Mouse (Mus musculus): ENCODE data around the gene Atoh8. TPM values are rescaled to one million over a fixed set of nuclear protein-coding genes. Genes with fewer than 3 reads are reported as not detected.
A peak's percentile ranks its signal among the peaks of the same experiment; 100 is the strongest.

The Atoh8 gene
- 10 to 100 TPM in 1 of 2 experiments, 1 to 10 TPM in 1; 8.8 to 10.7 TPM for total RNA-seq (2021)
- long read RNA-seq, experiment 1, transcript Atoh8-201 (3 exons, 2,355 nt) = major isoform, 17 of 19 reads
- long read RNA-seq, experiment 1, partial matches to known transcripts = 1 of 19 reads
- long read RNA-seq, experiment 1, other reads (novel, unspliced or antisense) = 1 of 19 reads
- long read RNA-seq, experiment 2, transcript Atoh8-201 (3 exons, 2,355 nt) = major isoform, 16 of 16 reads
- long read RNA-seq, experiment 2, partial matches to known transcripts = 0 of 16 reads
- long read RNA-seq, experiment 2, other reads (novel, unspliced or antisense) = 0 of 16 reads

DNA sequence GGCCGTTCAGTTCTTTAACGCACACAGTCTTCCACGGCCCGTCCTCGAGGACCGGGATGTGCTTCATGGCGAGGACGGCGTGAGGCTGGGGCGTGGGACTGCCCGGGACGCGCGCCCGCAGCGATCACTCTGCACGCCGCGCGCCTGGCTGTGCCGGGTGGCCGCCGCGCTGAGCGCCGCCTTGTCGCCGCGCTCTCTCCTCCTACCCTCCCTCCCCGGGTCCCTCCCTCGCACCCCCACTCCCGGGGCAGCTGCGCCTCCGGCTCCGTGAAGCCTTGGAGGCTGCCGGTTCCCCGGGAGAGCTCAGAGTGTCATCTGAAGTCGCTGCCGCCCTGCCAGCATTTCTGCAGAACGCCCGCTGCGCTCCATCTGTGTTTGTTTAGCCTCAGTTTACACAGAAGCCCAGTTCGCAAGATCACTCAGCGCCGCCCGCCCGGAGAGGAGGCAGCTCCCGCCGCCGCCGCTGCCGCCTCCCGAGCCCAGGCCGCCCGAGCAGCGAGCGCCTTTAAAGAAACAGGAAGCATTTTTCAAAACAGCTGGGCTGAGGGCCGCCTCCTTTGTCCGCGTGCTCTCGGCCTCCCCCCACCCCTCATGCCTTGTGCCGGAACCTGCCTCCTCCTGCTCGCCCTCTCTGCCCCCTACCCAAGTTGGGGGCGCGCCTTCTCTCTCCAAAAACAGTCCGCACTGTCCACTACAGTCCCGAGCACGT, at the start of gene Atoh8:
Gene Atoh8, minus strand, starts transcription at position 480 of the 709 bp plus-strand sequence.
- peak; percentile 50 to 71 for DNase-seq (ENCODE audit: low spot score in 2 of 2)

DNA sequence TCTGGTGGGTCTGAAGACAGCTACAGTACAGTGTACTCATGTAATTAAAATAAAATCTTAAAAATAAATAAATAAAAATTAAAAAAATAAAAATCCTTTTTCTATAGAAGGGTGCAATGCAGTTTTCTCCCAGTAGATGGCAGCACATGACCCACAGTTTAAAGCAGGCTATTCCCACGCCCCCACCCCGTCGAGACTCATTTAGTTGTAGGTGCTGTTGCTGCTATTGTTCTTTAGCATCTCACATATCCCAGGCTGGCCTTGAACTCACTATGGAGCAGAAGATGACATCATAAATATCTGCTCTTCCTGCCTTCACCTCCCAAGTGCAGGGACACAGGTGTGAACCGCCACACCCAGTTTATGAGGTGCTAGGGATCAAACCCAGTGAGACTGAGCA, 48.5 kb upstream of the Atoh8 start:
- DNase-seq (ENCODE audit: low spot score in 2 of 2) = peak in 1 of 2 experiments; percentile 51

DNA sequence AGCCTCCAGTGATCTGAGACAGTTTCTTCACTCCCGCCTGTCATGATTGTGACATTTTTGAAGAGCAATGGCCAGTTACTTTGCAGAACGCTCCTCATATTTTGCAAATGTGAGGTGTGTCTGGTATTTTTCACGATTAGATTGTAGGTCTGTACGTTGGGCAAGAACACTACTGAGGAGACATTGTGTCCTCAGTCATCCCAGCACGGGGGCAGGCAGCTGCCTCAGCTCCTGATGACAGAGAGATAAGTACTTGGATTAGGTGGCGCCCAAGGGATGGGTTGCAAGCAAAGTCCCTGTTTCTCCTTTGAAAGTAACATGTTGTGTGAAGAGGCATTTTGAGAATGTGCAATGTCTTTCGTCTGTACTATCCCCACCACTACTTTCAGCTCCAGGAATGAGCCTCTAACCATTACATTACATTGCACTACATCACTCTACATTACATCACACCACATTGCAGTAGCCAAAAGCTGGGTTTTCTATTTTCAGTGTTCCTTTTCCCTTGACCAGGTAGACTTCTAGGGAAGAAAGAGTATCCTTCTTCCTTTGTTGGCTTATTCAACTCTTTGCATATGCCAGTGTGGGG, 45.1 kb upstream of the Atoh8 start:
- DNase-seq (ENCODE audit: low spot score in 2 of 2) = no peak

DNA sequence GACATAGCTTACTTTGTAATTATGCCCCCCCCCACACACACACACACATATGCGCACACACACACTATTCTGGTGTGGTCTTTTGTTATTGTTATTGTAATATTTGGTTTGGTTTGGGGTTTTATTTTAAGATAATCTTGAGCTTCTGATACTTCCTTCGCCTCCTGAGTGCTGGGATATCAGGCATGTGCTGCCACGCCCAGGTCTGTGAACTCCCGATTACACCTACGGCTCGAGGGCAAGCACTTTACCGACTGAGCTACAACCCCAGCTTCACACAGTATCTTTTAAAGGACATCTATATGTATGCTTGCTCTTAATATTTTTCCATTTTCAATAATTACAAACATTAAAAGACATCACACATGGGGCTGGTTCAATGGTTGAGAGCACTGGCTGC, 44.1 kb upstream of the Atoh8 start:
- DNase-seq (ENCODE audit: low spot score in 2 of 2) = no peak

DNA sequence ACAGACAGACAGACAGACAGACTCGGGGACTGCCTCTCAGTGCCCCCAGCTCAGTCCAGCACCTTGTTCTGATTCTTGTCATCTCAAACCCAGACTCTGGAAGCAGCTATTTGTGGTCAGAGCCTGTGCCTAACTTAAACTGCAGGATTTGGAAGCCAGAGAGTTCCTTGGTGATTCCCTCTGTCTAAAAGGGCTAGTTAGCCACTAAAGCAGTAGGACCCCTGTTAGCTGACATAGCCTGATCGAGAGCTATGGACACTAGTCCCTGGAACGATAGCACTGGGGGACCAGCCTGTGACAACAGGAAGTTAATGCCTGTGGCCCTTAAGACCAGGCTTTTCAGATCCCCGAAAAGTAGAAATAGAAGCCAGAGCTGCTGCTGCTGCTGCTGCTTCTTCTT, 43.5 kb upstream of the Atoh8 start:
- DNase-seq (ENCODE audit: low spot score in 2 of 2) = no peak

DNA sequence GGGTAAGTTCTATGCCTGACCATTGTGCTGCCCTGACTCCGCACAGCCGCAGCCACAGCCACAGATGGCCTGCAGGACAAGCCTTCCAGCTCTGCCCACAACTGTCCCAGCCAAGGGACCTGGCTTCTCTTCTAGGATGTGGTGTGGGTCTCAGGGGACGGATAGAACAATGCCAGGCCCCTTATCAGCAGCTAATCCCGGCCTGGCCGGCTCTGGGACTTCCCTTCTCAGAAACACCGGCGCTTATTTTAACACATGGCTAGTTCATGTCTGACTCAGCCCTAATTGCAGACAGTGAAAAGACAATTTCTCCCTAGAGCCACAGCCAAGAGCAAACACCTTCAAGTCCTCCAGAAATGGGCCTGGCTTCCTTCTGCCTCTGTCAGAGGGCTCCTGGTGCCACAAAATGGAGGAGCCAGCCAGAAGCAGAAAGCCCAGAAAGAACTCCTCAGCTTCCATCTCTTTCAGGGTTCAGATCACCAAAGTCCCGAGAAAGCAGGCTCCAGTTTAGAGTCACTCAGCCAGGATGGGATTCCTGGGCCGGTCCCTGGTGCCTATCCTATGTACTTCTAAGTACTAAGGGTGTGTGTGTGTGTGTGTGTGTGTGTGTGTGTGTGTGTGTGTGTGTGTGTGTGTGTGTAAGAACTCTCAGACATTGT, 42.3 kb upstream of the Atoh8 start:
- DNase-seq (ENCODE audit: low spot score in 2 of 2) = no peak

DNA sequence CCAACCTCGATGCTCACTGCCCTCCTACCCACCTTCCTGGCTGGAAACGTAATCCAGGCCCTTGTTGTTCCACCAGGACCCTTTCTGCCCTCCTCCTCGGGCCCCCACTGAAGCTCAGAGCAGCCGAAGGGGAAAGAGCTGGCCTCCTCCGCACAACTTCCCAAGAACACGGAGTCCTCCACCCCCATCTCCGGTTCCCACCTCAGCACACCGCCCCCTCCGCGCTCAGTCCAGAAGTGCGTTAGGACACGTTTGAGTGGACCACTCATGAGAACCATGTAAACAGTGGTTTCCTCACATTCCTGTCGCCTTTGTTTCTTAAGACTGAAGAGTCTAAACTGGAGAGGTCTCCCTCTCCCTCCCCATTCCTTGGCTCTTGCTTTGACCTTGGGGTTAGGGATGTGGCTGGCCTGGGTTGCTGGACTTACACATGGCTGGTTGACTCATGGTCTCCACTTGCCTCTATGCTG, 41.6 kb upstream of the Atoh8 start:
- DNase-seq (ENCODE audit: low spot score in 2 of 2) = no peak

DNA sequence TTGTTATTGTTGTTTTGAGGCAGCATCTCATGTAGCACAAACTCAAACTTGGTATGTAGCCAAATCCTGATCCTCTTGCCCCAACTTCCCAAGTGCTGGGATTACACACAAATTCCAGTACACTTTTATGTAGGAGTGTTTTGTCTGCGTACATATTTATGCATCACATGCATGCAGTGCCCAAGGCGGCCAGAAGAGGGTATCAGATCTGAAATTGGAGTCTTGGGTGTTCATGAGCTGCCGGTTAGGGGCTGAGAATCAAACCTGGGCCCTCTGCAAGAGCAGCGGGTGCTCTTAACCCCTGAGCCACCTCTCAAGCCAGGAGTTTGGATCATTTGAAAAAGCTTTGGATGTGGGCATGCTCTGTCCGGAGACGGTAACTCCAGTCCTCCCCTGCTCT, 40.8 kb upstream of the Atoh8 start:
- no peak for DNase-seq (ENCODE audit: low spot score in 2 of 2)

DNA sequence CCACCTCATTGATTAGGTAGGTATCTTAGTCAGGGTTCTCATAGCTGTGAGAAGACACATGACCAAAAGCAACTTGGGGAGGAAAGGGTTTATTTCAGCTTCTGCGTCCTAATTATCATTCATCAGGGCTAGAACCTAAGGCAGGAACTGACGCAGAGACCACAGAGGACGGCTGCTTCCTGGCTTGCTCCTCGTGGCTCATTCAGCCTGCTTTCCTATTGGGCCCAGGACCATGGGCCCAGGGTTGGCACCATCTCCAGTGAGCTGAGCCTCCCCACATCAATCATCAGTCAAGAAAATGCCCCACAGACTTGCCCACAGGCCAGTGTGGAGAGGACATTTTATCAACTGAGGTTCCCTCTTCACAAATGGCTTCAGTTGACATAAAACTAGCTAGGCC, 40.1 kb upstream of the Atoh8 start:
- no peak for DNase-seq (ENCODE audit: low spot score in 2 of 2)

DNA sequence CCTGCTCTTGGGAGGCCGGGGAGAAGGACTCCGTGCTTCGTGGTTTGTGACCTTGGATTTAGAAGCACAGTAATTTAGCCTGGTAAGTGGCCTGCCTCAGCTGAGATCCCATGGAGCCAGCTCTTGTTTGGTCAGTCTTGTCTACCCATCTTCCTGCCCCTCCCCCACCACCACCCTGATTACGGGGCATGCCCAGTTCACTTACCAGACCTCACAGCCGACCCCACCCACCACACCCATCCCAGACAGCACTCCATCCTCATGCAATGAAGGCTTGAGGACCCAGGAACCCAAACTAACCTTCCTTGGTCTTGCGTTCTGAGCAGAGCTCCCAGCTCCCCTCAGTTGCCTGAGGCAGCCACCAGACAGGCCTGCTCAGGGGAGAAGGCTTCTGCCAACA, 37.8 kb upstream of the Atoh8 start:
- no peak for DNase-seq (ENCODE audit: low spot score in 2 of 2)

DNA sequence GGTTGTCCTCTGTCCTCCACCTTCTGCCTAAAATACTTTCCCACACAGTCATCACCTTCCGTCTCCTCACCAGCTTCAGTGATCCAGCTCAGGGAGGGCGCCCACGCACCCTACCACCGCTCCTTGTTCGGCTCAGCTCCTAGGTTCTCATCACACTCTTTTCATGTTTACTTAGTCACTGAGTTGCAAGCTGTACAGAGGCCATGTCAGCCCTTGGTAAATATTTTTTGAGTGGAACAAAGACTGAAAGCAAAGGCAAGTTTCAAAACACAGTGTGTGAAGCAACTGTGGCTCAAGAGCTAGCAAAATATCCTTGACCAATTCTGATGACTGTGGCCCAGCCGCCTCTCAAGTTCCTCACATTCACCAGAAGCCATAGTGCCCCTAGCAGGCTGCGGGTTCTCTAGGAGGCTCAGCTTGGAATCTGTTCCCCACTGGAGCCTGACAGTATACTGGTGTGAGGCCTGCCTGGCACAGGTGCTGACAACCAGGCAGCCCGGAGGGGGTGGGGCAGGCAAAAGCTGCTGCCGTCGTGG, 36.9 kb upstream of the Atoh8 start:
- no peak for DNase-seq (ENCODE audit: low spot score in 2 of 2)

DNA sequence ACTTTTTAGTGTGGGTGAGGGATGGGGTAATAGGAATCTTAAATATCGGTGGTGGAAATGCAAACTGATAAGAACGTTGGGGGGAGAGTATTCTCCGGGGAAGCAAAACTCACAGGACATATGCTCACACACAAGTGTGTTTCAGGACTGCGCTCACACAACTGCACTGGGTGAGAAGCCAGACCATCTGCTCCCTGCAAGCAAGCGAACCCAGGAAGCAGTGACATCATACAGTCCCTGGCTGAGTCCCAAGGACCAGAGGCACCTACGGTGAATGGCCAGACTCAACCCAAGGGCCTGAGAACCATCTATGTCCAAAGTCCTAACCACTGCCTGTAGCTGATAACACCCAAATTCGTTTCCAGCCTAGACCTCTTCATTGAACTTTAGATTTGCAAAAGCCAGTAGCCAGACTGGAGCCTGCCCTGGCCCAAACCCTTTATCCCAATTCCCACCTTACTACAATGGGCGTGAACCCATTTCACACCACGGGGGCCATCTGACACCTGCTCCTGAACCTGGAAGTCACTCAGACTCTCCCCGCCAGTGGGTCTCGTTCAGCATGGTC, 35.7 kb upstream of the Atoh8 start:
- DNase-seq (ENCODE audit: low spot score in 2 of 2) = no peak

DNA sequence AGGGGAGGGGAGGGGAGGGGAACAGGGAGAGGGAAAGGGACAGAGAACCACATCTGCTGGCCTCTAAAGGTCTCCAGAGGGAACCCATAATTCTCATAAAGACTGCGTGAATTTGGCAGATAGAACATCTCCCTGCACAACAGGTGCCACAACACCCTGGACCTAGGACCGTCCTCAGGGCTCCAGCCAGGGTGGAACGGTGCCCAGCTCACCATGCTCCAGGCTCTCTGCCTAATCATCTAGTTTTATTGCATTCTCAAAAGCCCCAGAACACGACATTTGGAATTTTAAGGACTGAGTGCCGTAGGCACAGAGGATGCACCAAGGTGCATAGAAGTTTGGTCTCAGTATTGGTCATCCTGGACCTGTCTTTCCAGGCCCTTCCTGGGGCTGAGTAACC, 34.9 kb upstream of the Atoh8 start:
- DNase-seq (ENCODE audit: low spot score in 2 of 2) = no peak

DNA sequence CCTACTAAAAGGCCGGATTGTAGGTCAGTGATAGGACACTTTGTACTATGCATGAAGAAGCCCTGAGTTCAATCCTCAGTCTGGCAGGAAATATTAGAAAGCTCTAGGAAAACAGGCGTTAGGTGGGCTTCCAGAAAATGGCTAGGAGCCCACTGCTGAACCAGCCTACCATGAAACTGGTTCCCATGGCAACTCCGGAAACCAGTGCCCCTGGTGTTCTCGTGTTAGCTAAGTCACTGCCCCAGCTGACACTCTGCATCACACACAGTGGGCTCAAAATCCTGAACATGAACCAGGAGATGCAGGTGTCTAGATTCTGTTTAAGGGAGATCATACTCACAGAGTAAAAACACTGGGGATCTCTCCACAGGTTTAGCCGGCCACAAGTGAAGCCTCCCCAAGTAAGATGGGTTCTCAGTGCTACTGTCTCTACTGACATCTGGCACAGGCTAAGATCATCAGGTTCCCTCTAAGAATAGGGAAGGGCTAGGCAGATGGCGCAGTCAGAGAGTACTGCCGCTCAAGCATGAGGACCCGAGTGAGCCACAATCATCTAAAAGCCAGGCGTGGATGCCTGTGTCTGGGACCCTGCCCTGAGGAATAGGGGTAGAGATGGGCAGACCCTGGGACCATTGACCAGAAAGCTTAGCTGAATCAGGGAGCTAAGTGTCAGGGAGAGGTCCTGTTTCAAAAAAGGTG, 32.9 kb upstream of the Atoh8 start:
- DNase-seq (ENCODE audit: low spot score in 2 of 2) = no peak

DNA sequence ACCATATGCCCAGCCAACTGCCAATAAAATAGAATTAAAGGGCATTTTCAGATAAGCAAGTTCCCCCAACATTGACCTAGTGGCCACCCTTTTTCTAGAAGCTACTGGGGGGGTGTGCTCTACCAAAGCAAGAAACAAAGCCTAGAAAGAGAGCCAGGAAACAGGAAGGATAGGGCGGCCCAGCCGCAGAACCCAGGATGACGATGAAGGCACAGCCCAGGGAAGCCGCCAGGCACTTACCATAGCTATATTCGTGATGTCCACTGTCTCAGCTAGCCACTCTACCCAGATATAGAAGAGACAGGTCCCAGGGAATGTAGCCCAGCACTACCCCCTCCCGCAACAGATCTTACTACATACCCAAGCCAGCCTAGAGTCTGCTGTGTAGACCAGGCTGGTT, 30.3 kb upstream of the Atoh8 start:
- no peak for DNase-seq (ENCODE audit: low spot score in 2 of 2)

DNA sequence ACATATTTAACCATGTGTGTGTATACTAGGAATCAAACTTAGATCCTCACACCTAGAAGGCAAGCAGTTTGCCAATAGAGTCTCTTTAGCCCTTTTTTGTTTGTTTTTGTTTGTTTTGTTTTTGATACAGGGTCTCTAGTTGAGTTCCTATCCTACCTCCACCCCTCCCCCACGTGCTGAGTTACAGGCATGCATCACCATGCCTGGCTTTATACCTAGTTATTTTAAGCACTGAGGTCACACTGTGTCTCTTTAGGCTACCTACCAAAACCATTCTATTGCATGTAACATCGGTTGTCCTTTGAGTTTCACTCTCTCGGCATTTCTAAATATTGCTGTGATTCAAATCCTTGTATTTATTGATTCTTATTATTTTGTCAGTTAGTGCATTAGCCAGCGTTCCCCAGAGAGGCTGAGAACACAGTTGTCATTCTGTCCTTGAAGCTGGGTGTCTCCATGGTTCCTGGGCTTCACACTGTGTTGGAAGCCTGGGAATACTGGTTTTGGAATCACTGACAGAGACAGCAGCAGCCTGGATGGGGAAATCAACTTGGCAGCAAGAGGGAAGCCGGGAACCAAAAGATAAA, 28.4 kb upstream of the Atoh8 start:
- DNase-seq (ENCODE audit: low spot score in 2 of 2) = no peak

DNA sequence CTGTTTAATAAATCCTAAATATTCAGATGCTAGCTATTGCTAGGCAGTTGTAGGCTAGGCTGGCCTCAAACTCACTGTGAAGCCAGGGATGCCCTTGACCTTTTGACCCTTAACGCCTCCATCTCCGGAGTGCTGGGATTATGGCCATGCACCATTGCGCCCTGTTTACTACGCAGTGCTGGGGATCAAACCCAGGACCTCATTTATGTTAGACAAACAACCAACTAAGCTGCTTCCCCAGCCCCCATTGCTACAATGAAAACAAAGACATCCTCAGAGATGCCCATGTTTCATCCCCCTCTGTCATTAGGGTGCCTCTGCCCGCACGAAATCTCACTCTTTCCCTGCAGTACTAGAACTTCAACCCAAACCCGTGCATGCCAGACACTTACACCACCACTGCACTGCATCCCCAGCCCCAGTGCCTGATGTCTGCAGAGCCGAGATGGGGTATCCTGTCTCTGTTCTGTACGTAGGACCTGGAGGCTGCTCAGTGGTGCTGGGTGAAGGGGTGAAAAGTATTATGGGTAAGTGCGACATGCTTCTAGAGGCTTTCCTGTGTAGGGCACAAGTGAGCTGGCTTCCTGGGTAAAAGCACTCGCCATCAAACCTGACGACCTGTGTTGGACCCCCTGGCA, 26.4 kb upstream of the Atoh8 start:
- no peak for DNase-seq (ENCODE audit: low spot score in 2 of 2)

DNA sequence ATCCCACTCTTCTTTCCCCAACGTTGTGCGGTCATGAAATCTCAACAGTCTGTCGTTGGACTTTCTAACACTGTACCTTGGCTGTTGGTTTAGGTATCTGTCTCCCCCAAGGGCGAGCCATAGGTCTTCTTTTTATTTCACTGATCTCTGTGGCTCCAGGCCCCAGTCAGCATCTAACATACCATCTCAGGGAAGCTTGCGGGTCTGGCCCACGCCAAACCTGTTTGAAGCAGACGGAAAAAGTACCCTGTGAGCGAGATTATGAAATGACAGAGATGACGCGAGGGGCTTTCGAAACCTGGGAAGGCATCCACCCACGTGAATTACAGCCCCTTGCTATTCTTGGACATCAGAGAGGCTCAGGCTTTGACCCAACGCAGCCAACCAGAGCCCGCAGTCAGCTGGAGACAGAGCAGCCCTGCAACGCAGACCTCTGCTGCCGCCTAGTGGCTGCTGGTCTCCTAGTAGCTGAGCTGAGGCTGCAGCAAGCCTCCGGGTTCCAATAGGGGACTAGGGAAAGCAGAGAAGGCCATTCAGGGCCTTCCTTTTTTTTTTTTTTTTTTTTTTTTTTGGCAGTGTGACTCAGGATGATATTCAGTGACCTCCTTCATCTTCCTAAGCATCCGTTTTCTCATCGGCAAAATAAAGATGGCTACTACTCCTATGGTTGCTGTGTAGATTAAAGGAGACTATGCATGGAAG, 25.8 kb upstream of the Atoh8 start:
- DNase-seq (ENCODE audit: low spot score in 2 of 2) = peak; percentile 82 to 91

DNA sequence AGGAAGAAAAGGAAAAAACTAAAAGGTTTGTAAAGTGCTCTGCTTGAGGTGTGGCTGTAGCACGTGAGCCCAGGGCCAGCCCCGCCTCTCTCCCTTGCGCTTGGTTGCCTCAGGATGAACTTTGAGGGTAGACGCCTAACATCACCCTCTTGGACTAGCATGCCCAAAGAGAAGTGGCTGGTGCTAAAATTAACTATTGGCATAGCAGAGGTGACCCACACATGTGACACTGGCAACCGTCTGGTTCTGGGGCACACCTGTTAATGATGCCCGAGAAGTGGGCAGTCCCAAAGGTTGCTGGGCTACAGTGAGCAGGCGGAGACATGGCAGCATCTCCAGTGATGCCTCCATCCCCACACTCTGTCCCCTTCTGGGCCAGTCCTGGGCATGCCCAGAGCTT, 24.1 kb upstream of the Atoh8 start:
- no peak for DNase-seq (ENCODE audit: low spot score in 2 of 2)
